Mouse (Mus musculus) forebrain, embryonic 11.5 days (tissue): ENCODE data around the gene Ptpn14. TPM values are rescaled to one million over a fixed set of nuclear protein-coding genes. Genes with fewer than 3 reads are reported as not detected.

Experiments
- ATAC-seq: fragments of 200-750 bp; cut with Nextera tagmentation; replicated peaks from 2 replicates; pipeline ENCODE4 v1.8.0; 2017; ENCODE audit warnings: moderate TSS enrichment; ENCODE audit not compliant: low FRiP score
- DNase-seq: peaks from one replicate; pipeline ENCODE4 v3.0.0-alpha.2; 2017; ENCODE audit warnings: low spot score
- H3K27ac ChIP-seq: fragments of 300-500 bp; sonication (generic); 2 replicates; pipeline ENCODE4 v1.5.1; 2014; ENCODE audit warnings: low read depth, low read length
- H3K27me3 ChIP-seq: fragments of 300-500 bp; sonication (generic); 2 replicates; pipeline ENCODE4 v1.6.1; 2014; ENCODE audit warnings: mild to moderate bottlenecking, low read length, mixed read lengths; ENCODE audit not compliant: control insufficient read depth, insufficient read depth
- H3K36me3 ChIP-seq: fragments of 300-500 bp; sonication (generic); 2 replicates; pipeline ENCODE4 v1.6.1; 2014; ENCODE audit warnings: mild to moderate bottlenecking, low read length, moderate library complexity, mixed read lengths; ENCODE audit not compliant: control insufficient read depth, insufficient read depth
- H3K4me1 ChIP-seq: fragments of 300-500 bp; sonication (generic); replicated peaks from 2 replicates; pipeline ENCODE4 v1.6.1; 2014; ENCODE audit warnings: low read length, mixed read lengths; ENCODE audit not compliant: control insufficient read depth, insufficient read depth
- H3K4me2 ChIP-seq: fragments of 300-500 bp; sonication (generic); 2 replicates; pipeline ENCODE4 v1.6.1; 2014; ENCODE audit warnings: low read depth, mild to moderate bottlenecking, low read length, moderate library complexity, mixed read lengths; ENCODE audit not compliant: severe bottlenecking
- H3K4me3 ChIP-seq: fragments of 300-500 bp; sonication (generic); 2 replicates; pipeline ENCODE4 v1.5.1; 2014; ENCODE audit warnings: low read depth, low read length
- H3K9ac ChIP-seq: fragments of 300-500 bp; sonication (generic); 2 replicates; pipeline ENCODE4 v1.6.1; 2014; ENCODE audit warnings: low read length
- H3K9me3 ChIP-seq: fragments of 300-500 bp; sonication (generic); 2 replicates; pipeline ENCODE4 v1.6.1; 2016; ENCODE audit warnings: low read length, mixed read lengths; ENCODE audit not compliant: control insufficient read depth
- WGBS: fragments of 180-500 bp; shearing (Covaris S2); extraction: QIAGEN DNeasy Blood & Tissue Kit; methylation state at CpG from one replicate; pipeline ENCODE4 v1.1.7; 2014; 5-methylcytosine and 5-hydroxymethylcytosine counted together
- polyA plus RNA-seq: library from polyadenylated mRNA; unstranded; fragments of >200 nt; fragmentation: Nextera tagmentation; extraction: Ambion mirVana; gene quantifications from 2 replicates; pipeline ENCODE4 v1.2.1, GENCODE M21; 2014

Gene Ptpn14
- polyA plus RNA-seq, 1 experiment from 2014 or later, result 4.5 TPM

GRCm38 (mm10) chr1:189707014-189707413 lies 21.1 kb upstream of the Ptpn14 start:
- no peak for ATAC-seq
- Histone ChIP-seq H3K27ac (no peak overlapping the region), H3K4me2 (no peak overlapping the region), H3K4me3 (no peak overlapping the region), H3K9ac (no peak overlapping the region), H3K9me3 (no peaks in the 10 kb centered on the region), H3K27me3 (no peaks in the 10 kb centered on the region), H3K36me3 (no peaks in the 10 kb centered on the region), H3K4me1 (no peaks in the 10 kb centered on the region)
- peak; percentile 7 for DNase-seq

GRCm38 (mm10) chr1:189707419-189707818 lies 20.6 kb upstream of the Ptpn14 start:
- WGBS, result 48% methylated on average over 5 of the region's 5 CpGs
- no peaks in the 10 kb centered on the region for H3K4me1 ChIP-seq
- H3K27ac ChIP-seq, result no peak overlapping the region
- no peak overlapping the region for H3K4me3 ChIP-seq
- no peaks in the 10 kb centered on the region for H3K27me3 ChIP-seq
- DNase-seq (peak; percentile 46), ATAC-seq (no peak)
- H3K9me3 ChIP-seq, result no peaks in the 10 kb centered on the region
- no peaks in the 10 kb centered on the region for H3K36me3 ChIP-seq
- H3K9ac ChIP-seq, result no peak overlapping the region
- no peak overlapping the region for H3K4me2 ChIP-seq

- 83% methylated on average over 8 of the region's 8 CpGs for whole genome bisulfite sequencing
- no peak overlapping the region for H3K27ac ChIP-seq
- H3K9ac ChIP-seq, result no peak overlapping the region
These were observed 19.1 kb upstream of the Ptpn14 start for GRCm38 (mm10) chr1:189709001-189709400.

GRCm38 (mm10) chr1:189715915-189716797 lies 11.9 kb upstream of the Ptpn14 start:
- no peak overlapping the region for H3K4me3 ChIP-seq
- no peaks in the 10 kb centered on the region for H3K4me1 ChIP-seq
- no peak overlapping the region for H3K9ac ChIP-seq
- H3K27me3 ChIP-seq, result no peaks in the 10 kb centered on the region
- ATAC-seq (no peak), DNase-seq (no peak)
- no peak overlapping the region for H3K27ac ChIP-seq
- no peaks in the 10 kb centered on the region for H3K36me3 ChIP-seq
- 77% methylated on average over 19 of the region's 19 CpGs for WGBS
- H3K4me2 ChIP-seq, result no peak overlapping the region
- H3K9me3 ChIP-seq, result no peaks in the 10 kb centered on the region; the same call in 1 of the 2 replicates

More at GRCm38 (mm10) chr1:189709001-189709400, 19.1 kb upstream of the Ptpn14 start:
- Histone ChIP-seq H3K9me3 (no peaks in the 10 kb centered on the region), H3K36me3 (no peaks in the 10 kb centered on the region), H3K4me1 (no peaks in the 10 kb centered on the region), H3K4me2 (no peak overlapping the region), H3K4me3 (no peak overlapping the region), H3K27me3 (no peaks in the 10 kb centered on the region)
- DNase-seq (no peak), ATAC-seq (no peak)

- ATAC-seq (no peak), DNase-seq (no peak)
- H3K36me3 ChIP-seq, result no peaks in the 10 kb centered on the region
- no peaks in the 10 kb centered on the region; the same call in 1 of the 2 replicates for H3K9me3 ChIP-seq
- H3K9ac ChIP-seq, result no peak overlapping the region
- H3K4me3 ChIP-seq, result no peak overlapping the region
- H3K4me1 ChIP-seq, result no peaks in the 10 kb centered on the region
- no peak overlapping the region for H3K4me2 ChIP-seq
- H3K27ac ChIP-seq, result no peak overlapping the region
- 82% methylated on average over 11 of the region's 11 CpGs for WGBS
- no peaks in the 10 kb centered on the region for H3K27me3 ChIP-seq
These were observed 10.5 kb upstream of the Ptpn14 start for GRCm38 (mm10) chr1:189717546-189717945.

GRCm38 (mm10) chr1:189718600-189718999 lies 9.5 kb upstream of the Ptpn14 start:
- no peaks in the 10 kb centered on the region for H3K36me3 ChIP-seq
- DNase-seq, result no peak
- H3K9me3 ChIP-seq, result no peaks in the 10 kb centered on the region; the same call in 1 of the 2 replicates
- ATAC-seq, result no peak
- no peak overlapping the region for H3K27ac ChIP-seq
- H3K4me3 ChIP-seq, result no peak overlapping the region
- no peaks in the 10 kb centered on the region for H3K4me1 ChIP-seq
- no peak overlapping the region for H3K9ac ChIP-seq
- WGBS, result 80% methylated on average over 5 of the region's 5 CpGs
- no peaks in the 10 kb centered on the region for H3K27me3 ChIP-seq
- H3K4me2 ChIP-seq, result no peak overlapping the region

- no peak overlapping the region for H3K9ac ChIP-seq
- no peak for DNase-seq
- H3K4me2 ChIP-seq, result no peak overlapping the region
- WGBS, result 64% methylated on average over 4 of the region's 4 CpGs
- H3K9me3 ChIP-seq, result no peaks in the 10 kb centered on the region
- H3K36me3 ChIP-seq, result no peaks in the 10 kb centered on the region
- H3K27ac ChIP-seq, result no peak overlapping the region
- no peak for ATAC-seq
- H3K27me3 ChIP-seq, result peaks cover 8% of the 10 kb centered on the region
- H3K4me3 ChIP-seq, result no peak overlapping the region
- peaks cover 7% of the 10 kb centered on the region for H3K4me1 ChIP-seq
These were observed 1.9 kb upstream of the Ptpn14 start for GRCm38 (mm10) chr1:189726121-189726520.

GRCm38 (mm10) chr1:189727346-189727883 lies 653 bp upstream of the Ptpn14 start:
- peak; percentile 62 for ATAC-seq
- Histone ChIP-seq H3K9ac (peak overlapping the region; percentile 68), H3K36me3 (no peaks in the 10 kb centered on the region), H3K27ac (no peak overlapping the region), H3K4me3 (peak overlapping the region; percentile 63), H3K4me2 (peak overlapping the region; percentile 92), H3K4me1 (peaks cover 7% of the 10 kb centered on the region), H3K9me3 (no peaks in the 10 kb centered on the region), H3K27me3 (peaks cover 8% of the 10 kb centered on the region)
- 2% methylated on average over 22 of the region's 22 CpGs for WGBS
- peak; percentile 76 for DNase-seq
